Mouse (Mus musculus) retina, embryonic 14.5 days (tissue): ENCODE measurements around the gene Npff.

ENCODE experiments used
- DNase-seq: peaks from one replicate; pipeline ENCODE4 v3.0.0-alpha.2; 2015; ENCODE audit warnings: low spot score

Gene Npff

GRCm38 (mm10) chr15:102519211-102520141 lies 5.3 kb downstream of the Npff start:
- DNase-seq: no peak

GRCm38 (mm10) chr15:102518859-102519201 lies 5.9 kb downstream of the Npff start:
- no peak for DNase-seq

- DNase-seq: peak; percentile 99
Observed at GRCm38 (mm10) chr15:102517976-102518858, 6.5 kb downstream of the Npff start, which contains the start of gene Tarbp2. TSS of gene Tarbp2 (plus strand) at chr15:102518192.

GRCm38 (mm10) chr15:102517631-102517975 lies 7.1 kb downstream of the Npff start:
- no peak for DNase-seq

GRCm38 (mm10) chr15:102516728-102517404 lies 7.9 kb downstream of the Npff start, which contains the start of gene Map3k12:
TSS of gene Map3k12 (minus strand) at chr15:102517064.
- DNase-seq: peak; percentile 71

- no peak for DNase-seq
Observed at GRCm38 (mm10) chr15:102516293-102516692, 8.4 kb downstream of the Npff start.

- no peak for DNase-seq
Observed at GRCm38 (mm10) chr15:102515791-102516190, 9.0 kb downstream of the Npff start.

- DNase-seq: no peak
Observed at GRCm38 (mm10) chr15:102515261-102515660, 9.5 kb downstream of the Npff start.

GRCm38 (mm10) chr15:102513004-102513403 lies 11.7 kb downstream of the Npff start:
- DNase-seq: no peak

GRCm38 (mm10) chr15:102512471-102512870 lies 12.3 kb downstream of the Npff start:
- no peak for DNase-seq

- DNase-seq: no peak
Observed at GRCm38 (mm10) chr15:102512010-102512409, 12.7 kb downstream of the Npff start.

- DNase-seq: peak; percentile 62
Observed at GRCm38 (mm10) chr15:102511285-102511833, 13.4 kb downstream of the Npff start.

- peak; percentile 94 for DNase-seq
Observed at GRCm38 (mm10) chr15:102510590-102511284, 14.0 kb downstream of the Npff start.

GRCm38 (mm10) chr15:102510110-102510509 lies 14.6 kb downstream of the Npff start:
- no peak for DNase-seq

- no peak for DNase-seq
Observed at GRCm38 (mm10) chr15:102508336-102508735, 16.4 kb downstream of the Npff start.

- no peak for DNase-seq
Observed at GRCm38 (mm10) chr15:102507561-102507960, 17.2 kb downstream of the Npff start.

GRCm38 (mm10) chr15:102506864-102507263 lies 17.9 kb downstream of the Npff start:
- DNase-seq: no peak

- no peak for DNase-seq
Observed at GRCm38 (mm10) chr15:102506464-102506830, 18.3 kb downstream of the Npff start.

GRCm38 (mm10) chr15:102505770-102506463 lies 18.8 kb downstream of the Npff start:
- DNase-seq: no peak

GRCm38 (mm10) chr15:102505073-102505769 lies 19.5 kb downstream of the Npff start:
- no peak for DNase-seq
